Comparison of ENCODE assay signal across 7 mouse cellular contexts in the genomic region with DNA sequence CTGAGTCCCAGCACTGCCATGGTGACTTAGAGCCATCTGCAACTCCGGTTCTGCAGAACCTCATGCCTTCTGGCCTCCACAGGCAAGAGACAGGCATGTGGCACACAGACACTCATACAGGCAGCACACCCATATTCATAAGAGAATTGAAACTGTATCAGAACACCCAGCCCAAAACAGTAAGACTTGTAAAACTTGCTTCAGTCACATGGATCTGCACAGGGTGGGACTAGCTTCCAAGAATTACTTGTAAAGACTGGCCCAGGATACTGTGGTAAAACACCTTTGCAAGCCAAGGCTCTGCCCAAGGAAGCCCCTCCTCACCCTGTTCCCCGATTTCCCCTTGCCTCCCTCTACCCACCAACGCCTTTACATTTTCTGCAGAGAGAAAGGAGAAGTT.
DNase-seq lines count a peak whose midpoint lies in the region; ATAC-seq and TF ChIP-seq lines count a peak whose summit lies in the region.

No protein-coding gene starts in this region.

- H3K4me3 ChIP-seq in heart, embryonic 15.5 days = no peak overlapping the region
- no peak overlapping the region for H3K4me3 ChIP-seq in midbrain, embryonic 12.5 days
- no peak overlapping the region for H3K4me3 ChIP-seq in midbrain, postnatal 0 days (ENCODE audit: low read depth, low read length)
- no peak overlapping the region for H3K4me3 ChIP-seq in hindbrain, embryonic 15.5 days

- H3K36me3 ChIP-seq in heart, embryonic 15.5 days = peaks cover 41% of the 10 kb centered on the region
- peaks cover 83% of the 10 kb centered on the region for H3K36me3 ChIP-seq in midbrain, embryonic 12.5 days
- peaks cover 29% of the 10 kb centered on the region for H3K36me3 ChIP-seq in midbrain, postnatal 0 days (ENCODE audit: insufficient read depth, low read length)
- H3K36me3 ChIP-seq in hindbrain, embryonic 15.5 days = peaks cover 14% of the 10 kb centered on the region

- no peak for TF ChIP-seq CTCF in midbrain, postnatal 0 days (IDR thresholded peaks at IDR 0.05)

- H3K27ac ChIP-seq in heart, embryonic 15.5 days = peak overlapping the region; percentile 66
- H3K27ac ChIP-seq in midbrain, embryonic 12.5 days (replicated peaks) = peak overlapping the region; percentile 52; the same call in 1 of the 2 replicates
- H3K27ac ChIP-seq in midbrain, postnatal 0 days (ENCODE audit: low read depth, low read length) = no peak overlapping the region
- H3K27ac ChIP-seq in hindbrain, embryonic 15.5 days (replicated peaks) = 0 out of 2 replicates have a peak overlapping the region, but pooled peaks have one; percentile 39

- H3K4me2 ChIP-seq in heart, embryonic 15.5 days = no peak overlapping the region
- H3K4me2 ChIP-seq in midbrain, embryonic 12.5 days (replicated peaks) = no peak overlapping the region
- H3K4me2 ChIP-seq in midbrain, postnatal 0 days (ENCODE audit: low read depth, low read length, poor library complexity, severe bottlenecking) = no peak overlapping the region
- H3K4me2 ChIP-seq in hindbrain, embryonic 15.5 days = no peak overlapping the region

- H3K4me1 ChIP-seq in heart, embryonic 15.5 days (replicated peaks) = peaks cover 51% of the 10 kb centered on the region
- H3K4me1 ChIP-seq in midbrain, embryonic 12.5 days = no peaks in the 10 kb centered on the region; the same call in 1 of the 2 replicates
- no peaks in the 10 kb centered on the region for H3K4me1 ChIP-seq in midbrain, postnatal 0 days (ENCODE audit: insufficient read depth, low read length)
- peaks cover 25% of the 10 kb centered on the region; the same call in 1 of the 2 replicates for H3K4me1 ChIP-seq in hindbrain, embryonic 15.5 days (replicated peaks)

- no peaks in the 10 kb centered on the region for H3K9me3 ChIP-seq in heart, embryonic 15.5 days (replicated peaks)
- H3K9me3 ChIP-seq in midbrain, embryonic 12.5 days = no peaks in the 10 kb centered on the region
- no peaks in the 10 kb centered on the region for H3K9me3 ChIP-seq in midbrain, postnatal 0 days (ENCODE audit: low read length)
- H3K9me3 ChIP-seq in hindbrain, embryonic 15.5 days = no peaks in the 10 kb centered on the region

- 69% methylated on average over 3 of the region's 3 CpGs for WGBS in heart, embryonic 15.5 days
- WGBS in midbrain, embryonic 12.5 days = 93% methylated on average over 3 of the region's 3 CpGs
- 92% methylated on average over 3 of the region's 3 CpGs for WGBS in midbrain, postnatal 0 days
- 83% methylated on average over 3 of the region's 3 CpGs for WGBS in hindbrain, embryonic 15.5 days

- peak overlapping the region; percentile 10; the same call in 1 of the 2 replicates for H3K9ac ChIP-seq in heart, embryonic 15.5 days
- H3K9ac ChIP-seq in midbrain, embryonic 12.5 days (replicated peaks) = no peak overlapping the region
- no peak overlapping the region for H3K9ac ChIP-seq in midbrain, postnatal 0 days (replicated peaks; ENCODE audit: low read length, poor library complexity, severe bottlenecking)
- H3K9ac ChIP-seq in hindbrain, embryonic 15.5 days = no peak overlapping the region

- DNase-seq in heart, adult 11 months = no peak
- DNase-seq in midbrain, postnatal 0 days (ENCODE audit: low spot score) = no peak
- DNase-seq in right cerebral cortex, adult 18-20 months = no peak

- H3K27me3 ChIP-seq in heart, embryonic 15.5 days = no peaks in the 10 kb centered on the region
- no peaks in the 10 kb centered on the region for H3K27me3 ChIP-seq in midbrain, embryonic 12.5 days
- no peaks in the 10 kb centered on the region for H3K27me3 ChIP-seq in midbrain, postnatal 0 days (ENCODE audit: insufficient read depth, low read length)
- H3K27me3 ChIP-seq in hindbrain, embryonic 15.5 days = no peaks in the 10 kb centered on the region

- no peak for ATAC-seq in heart, embryonic 15.5 days (replicated peaks; ENCODE audit: insufficient number of reproducible peaks, insufficient read depth, low FRiP score, low read depth)
- ATAC-seq in midbrain, embryonic 12.5 days (ENCODE audit: low FRiP score, low read depth) = no peak
- no peak for ATAC-seq in midbrain, postnatal 0 days (ENCODE audit: low FRiP score)
- ATAC-seq in hindbrain, embryonic 15.5 days (ENCODE audit: low FRiP score, low read depth) = no peak
- no peak for ATAC-seq in cerebellum, adult (ENCODE audit: insufficient number of reproducible peaks, low FRiP score, low TSS enrichment)
